Mouse (Mus musculus) embryonic facial prominence, embryonic 13.5 days (tissue): Measurements from ENCODE around the gene Syn1. TPM values are rescaled to one million over a fixed set of nuclear protein-coding genes. Genes with fewer than 3 reads are reported as not detected.

Experiments
- microRNA-seq: library from miRNA; unstranded; fragments of <30 nt; microRNA quantifications from one replicate; pipeline ENCODE4, GENCODE M21; 2016
- polyA plus RNA-seq: library from polyadenylated mRNA; unstranded; fragments of >200 nt; fragmentation: Nextera tagmentation; extraction: Ambion mirVana; gene quantifications from 2 replicates; pipeline ENCODE4 v1.2.1, GENCODE M21; 2015

Gene Syn1
- polyA plus RNA-seq, 1 experiment from 2014 or later, result 0.87 TPM

Small RNA genes lying within 50 kb of the gene (microRNA-seq; reads per million reads assigned to microRNA genes)
- gene Gm24824, result not detected
- gene Mir5617, result 0.55 reads per million

Other genes with a start within 250 kb of the Syn1 start
- gene Cdk16, start 233.1 kb downstream of the Syn1 start, polyA plus RNA-seq, result 111 and 127 TPM in 2 replicates
- gene Usp11, start 217.1 kb downstream of the Syn1 start, polyA plus RNA-seq, result 57.5 and 59.9 TPM in 2 replicates
- 118 and 122 TPM in 2 replicates for gene Araf, start 123.2 kb downstream of the Syn1 start, polyA plus RNA-seq
- 15.2 and 26.1 TPM in 2 replicates for gene Timp1, start 50.8 kb downstream of the Syn1 start, polyA plus RNA-seq
- 7.2 and 7.5 TPM in 2 replicates for gene Cfp, start 10.6 kb upstream of the Syn1 start, polyA plus RNA-seq
- 18.1 and 19.3 TPM in 2 replicates for gene Elk1, start 29.6 kb upstream of the Syn1 start, polyA plus RNA-seq
- 49.5 and 58.9 TPM in 2 replicates for gene Uxt, start 41.0 kb upstream of the Syn1 start, polyA plus RNA-seq
- gene Zfp182, start 141.3 kb upstream of the Syn1 start, polyA plus RNA-seq, result 8.3 and 8.7 TPM in 2 replicates
- gene Spaca5, start 147.4 kb upstream of the Syn1 start, polyA plus RNA-seq, result not detected in 2 replicates
- gene Zfp300, start 168.5 kb upstream of the Syn1 start, polyA plus RNA-seq, result 2.4 and 2.9 TPM in 2 replicates
- not detected in 2 replicates for gene Ssxa1, start 194.8 kb upstream of the Syn1 start, polyA plus RNA-seq